Mouse (Mus musculus) liver, postnatal 0 days (tissue): ENCODE results near the gene Gls2.

Experiments
- CTCF ChIP-seq: sonication (generic); IDR thresholded peaks from 2 replicates; pipeline ENCODE4 v1.5.1; 2016; ENCODE audit warnings: antibody characterized with exemption, low read depth
- EP300 ChIP-seq: IDR thresholded peaks from 2 replicates; pipeline ENCODE4 v1.6.1; 2016; ENCODE audit warnings: antibody characterized with exemption, low read depth, mild to moderate bottlenecking

DNA sequence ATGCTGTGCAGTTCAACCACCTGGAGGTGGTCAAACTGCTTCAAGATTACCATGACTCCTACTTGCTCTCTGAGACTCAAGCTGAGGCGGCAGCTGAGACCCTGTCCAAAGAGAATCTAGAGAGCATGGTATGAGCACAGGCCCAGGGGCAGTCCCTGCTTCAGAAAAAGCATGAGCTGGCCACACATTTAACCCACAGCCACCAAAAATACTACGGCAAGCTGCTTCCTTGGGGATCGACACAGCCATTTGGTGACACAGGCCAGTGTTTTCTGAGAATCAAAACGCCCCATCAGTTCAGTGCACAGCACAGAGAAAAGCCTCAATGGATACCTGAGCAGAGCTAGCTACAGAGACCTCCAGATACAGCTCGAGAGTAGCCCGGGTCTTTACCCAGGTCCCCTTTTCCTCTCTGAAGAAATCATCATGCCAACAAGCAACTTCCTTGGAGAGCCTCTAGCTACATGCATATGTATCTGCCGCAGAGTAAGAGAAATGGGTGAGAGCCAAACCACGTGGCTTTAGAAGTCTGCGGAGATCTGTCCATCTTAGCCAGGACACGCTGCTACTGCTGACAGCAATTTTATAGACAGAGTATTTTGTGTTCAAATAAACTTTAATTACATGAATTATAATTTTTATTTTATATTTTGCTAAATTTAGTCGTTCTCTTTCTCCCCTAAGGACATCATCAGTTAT, 15.2 kb downstream of the Gls2 start:
- no peak for TF ChIP-seq CTCF
- no peak for TF ChIP-seq EP300
